Mouse (Mus musculus) embryonic fibroblast, embryonic 13.5 days (primary cell): ENCODE measurements around the gene Oas1c.
"Not testable (repeated sequence)": the region's sequence is repeated elsewhere in the genome, so short reads cannot be mapped to it uniquely, and the experiment has no call there.

Experiments
- CTCF ChIP-seq: IDR thresholded peaks from 2 replicates; pipeline ENCODE4 v1.5.1; 2011; ENCODE audit warnings: mild to moderate bottlenecking, control low read depth, low read length, moderate library complexity, borderline replicate concordance; ENCODE audit not compliant: insufficient read depth
- POLR2A ChIP-seq: IDR thresholded peaks from 2 replicates; pipeline ENCODE4 v1.6.1; 2011; ENCODE audit warnings: low read depth, mild to moderate bottlenecking, control low read depth, low read length, moderate library complexity

- not testable (repeated sequence) for TF ChIP-seq POLR2A, CTCF
Measured at GRCm38 (mm10) chr5:120798147-120798546, 14.2 kb downstream of the Oas1c start.
